Mouse (Mus musculus) urinary bladder, postnatal 36 days (tissue): ENCODE measurements at regions not wholly inside any gene's neighbourhood (a gene's known extent, or its start where the extent isn't known, plus 50 kb on each side); places are given as distances from the start of the nearest gene placed in this dataset.

ENCODE experiments used
- DNase-seq, 2 experiments: peaks; one replicate each; pipeline ENCODE4 v3.0.0; 2022; ENCODE audit warnings: low spot score in 2 of 2, mixed read lengths in 1 of 2

GRCm38 (mm10) chr11:86881710-86882109 lies 74.2 kb upstream of the Dhx40 start:
- DNase-seq = no peak

- DNase-seq = no peak
These were observed 71.9 kb upstream of the Dhx40 start for GRCm38 (mm10) chr11:86879356-86879905.

GRCm38 (mm10) chr11:86878327-86879065 lies 71.0 kb upstream of the Dhx40 start:
- no peak for DNase-seq

- DNase-seq = no peak
These were observed 69.0 kb upstream of the Dhx40 start for GRCm38 (mm10) chr11:86876509-86876908.

- DNase-seq = no peak
These were observed 68.2 kb upstream of the Dhx40 start for GRCm38 (mm10) chr11:86875738-86876137.

GRCm38 (mm10) chr11:86874666-86875295 lies 67.2 kb upstream of the Dhx40 start:
- DNase-seq = peak in 1 of 2 experiments; percentile 54

- DNase-seq = no peak
These were observed 65.8 kb upstream of the Dhx40 start for GRCm38 (mm10) chr11:86873406-86873700.

- no peak for DNase-seq
These were observed 65.2 kb upstream of the Dhx40 start for GRCm38 (mm10) chr11:86872537-86873405.

- peak in 1 of 2 experiments; percentile 48 for DNase-seq
These were observed 64.2 kb upstream of the Dhx40 start for GRCm38 (mm10) chr11:86871782-86872181.

- DNase-seq = no peak
These were observed 63.1 kb upstream of the Dhx40 start for GRCm38 (mm10) chr11:86870486-86871165.

- DNase-seq = no peak
These were observed 59.4 kb upstream of the Dhx40 start for GRCm38 (mm10) chr11:86866931-86867330.

GRCm38 (mm10) chr11:86859864-86860528 lies 52.5 kb upstream of the Dhx40 start:
- no peak for DNase-seq

GRCm38 (mm10) chr11:86859236-86859817 lies 51.8 kb upstream of the Dhx40 start:
- DNase-seq = no peak

- DNase-seq = no peak
These were observed 50.7 kb upstream of the Dhx40 start for GRCm38 (mm10) chr11:86858211-86858610.
